Mouse (Mus musculus): ENCODE data around the gene Fa2h.
A peak's percentile ranks its signal among the peaks of the same experiment; 100 is the strongest.
"Not testable (repeated sequence)": the region's sequence is repeated elsewhere in the genome, so short reads cannot be mapped to it uniquely, and the experiment has no call there.

Gene Fa2h

DNA sequence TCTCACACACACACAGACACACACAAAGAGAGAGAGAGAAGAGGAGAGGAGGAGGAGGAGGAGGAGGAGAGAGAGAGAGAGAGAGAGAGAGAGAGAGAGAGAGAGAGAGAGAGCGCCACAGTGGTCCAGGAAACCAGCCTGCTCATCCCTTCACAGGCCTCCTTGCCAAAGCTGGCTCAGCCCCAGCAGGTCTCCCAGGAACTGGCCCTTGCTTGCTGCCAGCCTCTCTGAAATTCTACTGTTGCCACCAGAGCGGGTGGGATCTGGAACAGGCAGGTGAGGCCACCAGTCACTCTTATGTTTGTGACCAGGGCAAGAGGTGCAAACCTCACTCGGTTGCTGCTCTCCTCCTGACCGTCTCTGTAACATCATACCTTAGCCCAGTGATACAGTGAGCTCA lies 36.2 kb downstream of the Fa2h start:
- no peak for DNase-seq

GRCm38 (mm10) chr8:111353497-111353896 lies 40.1 kb downstream of the Fa2h start:
- DNase-seq: no peak

- no peak for DNase-seq
Measured at GRCm38 (mm10) chr8:111352289-111352688, 41.3 kb downstream of the Fa2h start.

- DNase-seq: no peak
Measured at GRCm38 (mm10) chr8:111350577-111350976, 43.0 kb downstream of the Fa2h start.

- peak; percentile 78 to 82 for DNase-seq
Measured at GRCm38 (mm10) chr8:111343225-111343624, 50.4 kb downstream of the Fa2h start.

DNA sequence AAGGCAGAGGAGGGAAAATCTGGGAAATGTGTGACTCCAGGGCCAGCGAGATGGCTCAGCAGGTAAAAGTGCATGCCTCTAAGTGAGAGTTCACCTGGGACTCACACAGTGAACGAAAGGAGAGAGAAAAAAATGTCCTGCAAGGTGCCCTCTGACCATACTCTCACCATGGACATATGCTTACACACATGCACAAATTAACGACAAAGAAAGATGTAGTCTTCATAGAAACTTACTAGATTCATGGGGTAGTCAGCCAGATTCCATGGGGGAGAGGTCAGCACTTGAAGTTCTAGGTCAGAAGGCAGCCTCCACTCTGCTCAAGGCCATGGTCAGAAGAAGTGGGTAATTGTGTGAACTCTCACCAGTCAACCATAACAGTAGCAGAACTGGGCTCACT lies 53.4 kb downstream of the Fa2h start:
- no peak for DNase-seq

- peak in 1 of 2 experiments; percentile 19 for DNase-seq
Measured at GRCm38 (mm10) chr8:111338370-111339208, 55.0 kb downstream of the Fa2h start.

DNA sequence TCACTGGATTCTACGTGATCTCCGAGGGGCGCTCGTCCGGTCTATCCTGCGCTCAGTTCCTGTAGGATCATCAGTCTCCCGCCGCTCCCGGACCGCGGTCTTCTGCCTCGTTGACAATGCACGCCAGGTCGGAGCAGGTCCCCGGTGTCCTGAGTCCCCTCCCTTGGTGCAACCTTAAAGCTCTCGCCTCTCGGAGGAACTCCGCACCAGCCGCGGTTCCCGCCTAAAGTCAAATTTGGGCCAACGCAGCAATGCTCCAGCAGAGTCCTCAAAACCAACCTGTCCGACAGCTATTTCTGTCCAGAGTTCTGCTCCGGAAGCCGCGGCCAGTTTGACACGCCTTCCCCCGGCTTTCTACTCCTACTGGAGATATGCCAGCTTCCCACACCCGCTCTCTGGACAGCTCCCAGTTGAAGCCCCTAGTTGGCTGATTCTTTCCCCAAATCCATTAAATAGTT lies 55.7 kb downstream of the Fa2h start, which contains the start of gene Mlkl:
TSS of gene Mlkl (minus strand) at position 288 of the 458 bp plus-strand sequence.
- DNase-seq: peak; percentile 70 to 81

DNA sequence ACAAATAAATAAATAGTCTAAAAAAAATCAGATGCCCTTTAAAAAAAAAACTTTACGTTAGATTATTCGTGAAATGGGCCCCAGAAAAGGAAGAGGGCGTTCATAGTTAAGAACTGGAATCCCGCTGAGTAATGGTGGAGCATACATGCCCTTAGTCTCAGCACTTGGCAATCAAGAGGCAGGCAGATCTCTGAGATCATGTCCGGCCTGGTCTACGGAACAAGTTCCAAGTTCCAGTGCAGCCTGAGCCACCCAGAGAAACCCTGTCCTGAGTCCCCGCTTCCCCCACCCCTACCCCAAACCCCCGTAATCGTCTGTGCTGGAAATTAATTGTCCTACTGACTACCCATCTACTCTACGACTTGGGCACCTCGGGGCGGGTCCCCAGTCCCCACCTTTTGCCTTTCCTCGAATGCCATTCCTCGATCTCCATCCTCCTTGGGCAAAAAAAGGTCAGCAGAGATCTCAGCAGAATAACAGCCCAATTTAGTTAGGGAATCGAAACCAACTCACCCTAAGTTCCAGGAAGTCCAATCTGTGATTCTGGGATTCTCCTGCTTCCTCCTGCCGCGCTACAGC lies 56.2 kb downstream of the Fa2h start:
- peak; percentile 17 to 27 for DNase-seq

- DNase-seq: no peak
Measured at GRCm38 (mm10) chr8:111336692-111337091, 56.9 kb downstream of the Fa2h start.

DNA sequence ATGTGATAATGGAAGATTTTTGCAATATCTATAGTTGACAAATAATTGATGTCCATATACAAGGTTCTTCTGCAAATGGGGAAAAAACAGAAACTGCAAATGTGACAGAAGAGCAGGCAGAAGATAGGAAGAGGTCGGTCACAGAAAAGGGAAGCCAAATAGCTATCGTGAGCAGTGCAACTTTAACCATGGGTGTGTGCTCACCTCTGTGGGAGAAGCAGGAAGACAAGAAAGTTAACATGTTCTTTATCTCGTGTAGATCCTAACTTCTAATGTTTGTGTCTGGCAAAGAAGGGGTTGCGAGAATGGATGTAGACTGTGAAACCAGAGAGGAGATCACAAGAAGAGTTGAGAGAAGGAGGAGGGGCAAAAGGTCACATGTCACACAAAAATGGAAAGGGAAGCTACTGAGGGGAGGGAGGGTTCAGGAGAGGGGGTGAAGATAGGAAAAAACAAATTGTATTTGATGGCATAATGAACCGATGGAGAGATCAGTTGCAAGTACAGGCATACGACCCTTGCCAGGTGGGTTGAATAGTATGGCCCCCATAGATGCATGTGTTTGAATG lies 68.3 kb downstream of the Fa2h start:
- no peak for DNase-seq

- DNase-seq: no peak
Measured at GRCm38 (mm10) chr8:111314729-111315128, 78.9 kb downstream of the Fa2h start.

DNA sequence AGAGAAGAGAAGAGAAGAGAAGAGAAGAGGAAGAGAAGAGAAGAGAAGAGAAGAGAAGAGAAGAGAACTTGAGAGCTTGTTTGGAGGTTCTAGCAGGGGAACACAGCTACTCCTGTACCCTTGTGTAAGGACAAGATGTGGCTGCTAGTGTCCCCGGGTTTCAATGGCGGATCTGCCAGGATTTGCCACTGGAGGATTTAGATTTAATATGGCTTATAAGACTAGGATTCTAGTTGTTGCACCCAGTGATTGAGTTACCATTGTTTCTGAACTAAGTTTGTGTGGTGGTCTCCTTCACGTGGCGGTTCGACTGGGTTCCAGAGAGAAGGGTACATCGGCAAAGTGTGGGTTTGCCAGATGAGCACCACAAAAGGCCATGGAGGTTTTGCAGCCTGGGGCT lies 79.7 kb downstream of the Fa2h start:
- not testable (repeated sequence) for DNase-seq

- DNase-seq: no peak
Measured at GRCm38 (mm10) chr8:111312758-111313162, 80.9 kb downstream of the Fa2h start.

DNA sequence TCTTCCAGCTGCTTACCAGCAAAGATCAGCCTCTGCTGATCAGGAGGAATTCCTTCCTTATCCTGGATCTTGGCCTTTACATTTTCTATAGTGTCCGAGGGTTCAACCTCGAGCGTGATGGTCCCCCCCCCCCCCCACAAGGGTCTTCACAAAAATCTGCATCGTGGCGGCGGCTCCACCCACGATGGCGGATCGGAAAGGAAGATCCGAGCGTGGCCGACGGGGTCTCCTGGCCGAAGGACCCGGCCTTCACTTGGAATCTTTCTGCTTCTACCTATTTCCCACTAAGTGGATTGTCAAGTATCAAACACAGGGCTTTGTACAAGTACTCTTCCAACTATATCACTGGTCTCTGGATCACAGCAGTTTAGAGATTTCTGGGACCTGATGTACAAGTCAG lies 83.6 kb downstream of the Fa2h start:
- DNase-seq: not testable (repeated sequence)

DNA sequence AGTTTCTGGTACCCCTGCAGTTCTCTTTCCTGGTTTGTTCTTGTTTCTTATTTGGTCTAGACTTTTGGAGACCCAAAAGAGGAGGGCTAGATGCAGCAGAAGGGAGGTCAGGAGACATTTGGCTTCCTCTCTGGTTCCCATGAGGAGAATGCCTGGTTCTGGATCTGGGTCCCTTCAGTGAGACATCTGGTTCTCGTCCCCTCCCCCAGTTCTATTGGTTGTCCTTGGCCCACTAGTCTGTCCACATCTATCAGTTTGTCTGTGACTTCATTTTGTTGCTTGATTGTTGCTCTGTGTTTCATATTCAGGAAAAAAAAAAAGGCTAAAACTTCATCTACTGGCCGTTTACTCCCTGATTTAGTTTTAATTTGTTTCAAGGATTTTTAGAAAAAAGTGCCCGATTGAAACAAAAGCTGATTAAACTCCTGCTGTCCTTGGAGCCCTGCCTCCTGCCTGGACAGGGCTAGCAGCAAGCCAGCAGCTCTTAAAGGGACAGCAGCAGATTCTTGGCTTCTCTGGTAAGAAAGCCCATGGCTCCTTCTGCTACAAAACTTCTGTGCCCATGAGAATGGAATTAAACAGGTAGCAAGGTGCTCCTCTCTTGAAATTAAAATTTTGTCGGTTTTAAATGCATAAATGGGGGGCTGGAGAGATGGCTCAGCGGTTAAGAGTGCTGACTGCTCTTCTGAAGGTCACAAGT lies 88.4 kb downstream of the Fa2h start:
- DNase-seq: no peak

DNA sequence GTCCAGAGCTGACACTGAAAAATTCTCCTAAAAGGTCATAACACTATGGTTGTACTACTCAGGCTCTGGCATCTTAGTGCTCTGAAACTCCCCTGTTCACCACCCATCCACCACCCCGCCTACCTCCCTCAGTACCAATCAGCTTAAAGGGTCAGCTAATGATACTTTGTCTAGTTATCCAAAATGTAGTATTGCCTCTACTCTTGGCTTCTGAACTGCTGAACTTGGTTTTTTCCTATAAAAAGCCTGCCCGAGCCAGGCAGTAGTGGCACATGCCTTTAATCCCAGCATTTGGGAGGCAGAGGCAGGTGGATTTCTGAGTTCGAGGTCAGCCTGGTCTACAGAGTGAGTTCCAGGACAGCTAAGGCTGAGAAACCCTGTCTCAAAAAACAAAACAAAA lies 89.3 kb downstream of the Fa2h start:
- no peak for DNase-seq

- DNase-seq: not testable (repeated sequence)
Measured at GRCm38 (mm10) chr8:111303076-111303803, 90.4 kb downstream of the Fa2h start.

DNA sequence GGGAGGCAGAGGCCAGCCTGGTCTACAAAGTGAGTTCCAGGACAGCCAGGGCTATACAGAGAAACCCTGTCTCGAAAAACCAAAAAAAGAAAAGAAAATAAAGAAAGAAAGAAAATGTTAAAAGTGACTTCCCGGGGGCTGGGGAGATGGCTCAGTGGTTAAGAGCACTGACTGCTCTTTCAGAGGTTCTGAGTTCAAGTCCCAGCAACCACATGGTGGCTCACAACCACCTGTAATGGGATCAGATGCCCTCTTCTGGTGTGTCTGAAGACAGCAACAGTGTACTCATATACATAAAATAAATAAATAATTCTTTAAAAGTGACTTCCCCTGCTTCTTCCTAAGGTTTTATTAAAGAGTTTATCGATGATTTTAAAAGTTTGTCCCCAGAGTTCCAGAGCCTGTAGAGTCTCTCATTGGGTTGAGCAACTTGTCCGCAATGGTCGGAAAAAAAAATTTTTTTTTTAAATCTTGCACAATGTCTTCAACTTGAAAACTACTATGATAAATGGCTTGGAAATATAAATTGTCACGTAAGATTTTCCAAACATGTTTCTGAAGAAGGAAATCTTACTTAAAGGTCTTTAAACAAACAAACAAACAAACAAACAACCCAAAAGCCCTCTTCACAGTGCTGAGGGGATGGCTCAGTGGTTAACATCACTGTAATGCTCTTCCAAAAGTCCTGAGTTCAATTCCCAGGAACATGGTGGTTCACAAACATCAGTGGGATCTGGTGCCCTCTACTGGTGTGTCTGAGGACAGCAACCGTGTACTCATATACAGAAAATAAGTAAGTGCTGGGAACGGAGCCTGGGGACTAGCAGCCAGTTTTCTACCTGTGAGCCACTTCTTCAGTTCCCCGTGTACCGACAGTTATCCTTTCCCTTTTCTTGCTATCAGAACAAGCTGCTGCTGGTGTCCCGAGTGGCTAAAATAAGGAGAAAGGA lies 92.8 kb downstream of the Fa2h start:
- peak in 1 of 2 experiments; percentile 6 for DNase-seq

DNA sequence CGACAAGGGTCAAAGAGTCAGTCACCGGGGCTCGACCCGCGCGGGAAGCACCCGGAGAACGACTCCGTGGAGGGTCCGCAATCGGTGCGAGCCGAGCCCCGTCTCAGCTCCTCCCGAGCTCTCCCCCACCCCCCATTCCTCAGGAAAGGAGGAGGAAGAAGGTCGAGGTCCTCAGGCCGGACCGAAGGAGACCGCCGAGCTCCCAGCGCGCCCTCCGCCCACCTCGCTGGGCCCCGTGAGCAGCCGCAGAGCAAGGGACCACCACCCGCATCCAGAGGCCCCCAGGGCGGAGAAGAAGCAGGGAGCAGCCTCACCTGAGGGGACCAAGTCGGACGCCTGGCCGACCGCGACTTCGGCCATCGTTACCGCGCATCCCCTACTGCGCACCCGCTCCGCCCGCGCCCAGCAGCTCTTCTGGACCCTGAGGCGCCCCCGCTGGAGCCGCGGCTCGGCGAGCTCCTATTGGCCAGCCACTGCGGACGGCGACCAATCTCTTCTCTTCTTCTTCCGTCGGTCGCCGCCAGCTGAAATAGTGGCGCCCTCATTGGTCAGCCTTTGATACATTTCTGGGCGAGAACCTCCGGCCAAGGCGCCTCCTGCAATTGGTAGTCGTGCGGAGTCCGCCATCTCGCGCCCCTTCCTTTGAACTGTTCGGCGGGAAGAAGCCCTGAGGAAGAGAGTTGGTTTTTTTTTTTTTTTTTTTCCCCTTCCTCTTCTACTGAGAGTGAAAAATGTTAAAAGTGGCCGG lies 93.6 kb downstream of the Fa2h start, which contains the start of gene Rfwd3:
TSS of gene Rfwd3 (minus strand) at position 402 of the 748 bp plus-strand sequence.
- peak; percentile 98 for DNase-seq

Data from lung, adult 18-20 months (tissue).